Mouse (Mus musculus) MEL (cell line): ENCODE results near the gene Fam19a2. TPM values are rescaled to one million over a fixed set of nuclear protein-coding genes. Genes with fewer than 3 reads are reported as not detected.

ENCODE experiments used
- DNase-seq: peaks from one replicate; pipeline ENCODE4 v3.0.0; 2011; ENCODE audit warnings: low read depth, low spot score
- H3K27ac ChIP-seq: 2 replicates; pipeline ENCODE4 v1.5.1; 2012; ENCODE audit warnings: low read depth, mild to moderate bottlenecking, control low read depth, low read length, moderate library complexity; ENCODE audit not compliant: control insufficient read depth
- H3K27me3 ChIP-seq, 2 experiments: fragments of 150-350 bp in 1 of 2; sonication (generic) in 1 of 2; 2 replicates each; pipeline ENCODE4 v1.6.1; 2012; ENCODE audit warnings: low read length in 2 of 2, mild to moderate bottlenecking in 2 of 2, improper control_type of control experiment in 1 of 2, moderate library complexity in 1 of 2; ENCODE audit not compliant: insufficient read depth in 2 of 2, control insufficient read depth in 1 of 2
- H3K36me3 ChIP-seq, 2 experiments: 2 replicates each; pipeline ENCODE4 v1.6.1; 2012 to 2014; ENCODE audit warnings: low read length in 2 of 2, improper control_type of control experiment in 1 of 2, inconsistent platforms in 1 of 2, mild to moderate bottlenecking in 1 of 2; ENCODE audit not compliant: insufficient read depth in 2 of 2, control insufficient read depth in 1 of 2
- H3K4me1 ChIP-seq, 2 experiments: fragments of 150-350 bp in 1 of 2; sonication (generic) in 1 of 2; 2 replicates each; pipeline ENCODE4 v1.6.1; 2012; ENCODE audit warnings: low read length in 2 of 2, improper control_type of control experiment in 1 of 2, mild to moderate bottlenecking in 1 of 2; ENCODE audit not compliant: insufficient read depth in 2 of 2, control insufficient read depth in 1 of 2
- H3K4me3 ChIP-seq, 2 experiments: fragments of 150-350 bp in 1 of 2; sonication (generic) in 1 of 2; 2 replicates each; pipeline ENCODE4 v1.5.1; 2012; ENCODE audit warnings: low read depth in 2 of 2, low read length in 2 of 2, mild to moderate bottlenecking in 2 of 2, moderate library complexity in 2 of 2, control low read depth in 1 of 2, improper control_type of control experiment in 1 of 2; ENCODE audit not compliant: control insufficient read depth in 1 of 2, insufficient read depth in 1 of 2
- H3K79me2 ChIP-seq: 2 replicates; pipeline ENCODE4 v1.6.1; 2012; ENCODE audit warnings: mild to moderate bottlenecking, low read length, moderate library complexity; ENCODE audit not compliant: control insufficient read depth, poor library complexity, insufficient read depth
- H3K9ac ChIP-seq: 2 replicates; pipeline ENCODE4 v1.6.1; 2012; ENCODE audit warnings: low read depth, mild to moderate bottlenecking, control low read depth, low read length, moderate library complexity; ENCODE audit not compliant: control insufficient read depth, poor library complexity, severe bottlenecking
- H3K9me3 ChIP-seq: fragments of 150-350 bp; sonication (generic); replicated peaks from 2 replicates; pipeline ENCODE4 v1.6.1; 2012; ENCODE audit warnings: mild to moderate bottlenecking, low read length, improper control_type of control experiment, moderate library complexity; ENCODE audit not compliant: insufficient read depth
- BHLHE40 ChIP-seq: IDR thresholded peaks from 2 replicates; pipeline ENCODE4 v1.6.1; 2012; ENCODE audit warnings: low read depth, mild to moderate bottlenecking, inconsistent platforms, low read length, improper control_type of control experiment, borderline replicate concordance
- E2F4 ChIP-seq: IDR thresholded peaks from 2 replicates; pipeline ENCODE4 v1.6.1; 2011; ENCODE audit warnings: low read depth, low read length, improper control_type of control experiment, borderline replicate concordance
- ELF1 ChIP-seq: IDR thresholded peaks from 2 replicates; pipeline ENCODE4 v1.6.1; 2014; ENCODE audit warnings: low read depth, mild to moderate bottlenecking, inconsistent platforms, low read length, improper control_type of control experiment, moderate library complexity
- HCFC1 ChIP-seq: IDR thresholded peaks from 2 replicates; pipeline ENCODE4 v1.6.1; 2012; ENCODE audit warnings: low read depth, mild to moderate bottlenecking, inconsistent platforms, low read length, improper control_type of control experiment, moderate library complexity
- KAT2A ChIP-seq: conservative IDR thresholded peaks from 2 replicates; pipeline ENCODE4 v1.6.1; 2012; ENCODE audit warnings: low read depth, low read length, improper control_type of control experiment, inconsistent platforms
- POLR2A ChIP-seq, 2 experiments: IDR thresholded peaks; 2 replicates each; pipeline ENCODE4 v1.6.1; 2011 to 2012; ENCODE audit warnings: low read length in 2 of 2, mild to moderate bottlenecking in 2 of 2, control low read depth in 1 of 2, improper control_type of control experiment in 1 of 2, low read depth in 1 of 2, moderate library complexity in 1 of 2; ENCODE audit not compliant: control insufficient read depth in 1 of 2, insufficient read depth in 1 of 2, poor library complexity in 1 of 2
- POLR2AphosphoS5 ChIP-seq: IDR thresholded peaks from 2 replicates; pipeline ENCODE4 v1.6.1; 2012; ENCODE audit warnings: low read depth, borderline replicate concordance, mild to moderate bottlenecking, inconsistent platforms, low read length, moderate library complexity, mixed read lengths
- RCOR1 ChIP-seq: IDR thresholded peaks from 2 replicates; pipeline ENCODE4 v1.6.1; 2012; ENCODE audit warnings: low read depth, mild to moderate bottlenecking, inconsistent platforms, low read length, improper control_type of control experiment
- TBP ChIP-seq: IDR thresholded peaks from 2 replicates; pipeline ENCODE4 v1.8.0; 2011; ENCODE audit warnings: low read depth, low read length, improper control_type of control experiment
- USF1 ChIP-seq: IDR thresholded peaks from 2 replicates; pipeline ENCODE4 v1.6.1; 2014; ENCODE audit warnings: low read depth, mild to moderate bottlenecking, inconsistent platforms, low read length, improper control_type of control experiment, moderate library complexity
- USF2 ChIP-seq, 2 experiments: IDR thresholded peaks; 2 replicates each; pipeline ENCODE4 v1.6.1; 2011 to 2012; ENCODE audit warnings: improper control_type of control experiment in 2 of 2, low read length in 2 of 2, borderline replicate concordance in 1 of 2, inconsistent platforms in 1 of 2, low read depth in 1 of 2, mild to moderate bottlenecking in 1 of 2; ENCODE audit not compliant: insufficient read depth in 1 of 2
- ZC3H11A ChIP-seq: IDR thresholded peaks from 2 replicates; pipeline ENCODE4 v1.6.1; 2012; ENCODE audit warnings: low read depth, mild to moderate bottlenecking, inconsistent platforms, low read length, improper control_type of control experiment
- polyA plus RNA-seq, 2 experiments: library from polyadenylated mRNA; stranded (reverse) in 1 of 2; unstranded in 1 of 2; fragments of >175 nt in 1 of 2; fragments of >200 nt in 1 of 2; gene quantifications; 2 replicates each; pipeline versions ENCODE4 v1.2.1 to v1.2.4; 2012; ENCODE audit warnings: low replicate concordance in 2 of 2, low read depth in 1 of 2; ENCODE audit not compliant: insufficient read length in 2 of 2, insufficient read depth in 1 of 2, missing spikeins in 1 of 2
- total RNA-seq: library from RNA; depleted of rRNA; stranded (reverse); fragments of 300-350 nt; gene quantifications from 2 replicates; pipeline ENCODE4 v1.2.3, GENCODE M21; 2012; rRNA removed

Fam19a2 gene
- total and polyA plus RNA-seq, 3 experiments, result not detected

- TF ChIP-seq USF2 (IDR thresholded peaks at IDR 0.05; ENCODE audit: borderline replicate concordance in 1 of 2, insufficient read depth in 1 of 2, low read depth in 1 of 2, low read length in 2 of 2), result no peak
- no peak for TF ChIP-seq POLR2AphosphoS5
- no peak for TF ChIP-seq USF1
- TF ChIP-seq POLR2A (IDR thresholded peaks at IDR 0.05; ENCODE audit: control insufficient read depth in 1 of 2, insufficient read depth in 1 of 2, low read depth in 1 of 2, low read length in 2 of 2, poor library complexity in 1 of 2), result no peak
- TF ChIP-seq TBP, result no peak
- no peak for TF ChIP-seq ELF1
- no peak for TF ChIP-seq E2F4
- no peak for TF ChIP-seq ZC3H11A
- no peak for TF ChIP-seq KAT2A
- no peak for TF ChIP-seq HCFC1
- no peak for TF ChIP-seq BHLHE40
- TF ChIP-seq RCOR1, result no peak
- TF ChIP-seq, all 39 proteins: peak for 0
- no peaks in the 10 kb centered on the region for H3K4me1 ChIP-seq
Measured at GRCm38 (mm10) chr10:123789374-123789773, 525.6 kb downstream of the Fam19a2 start.

More at GRCm38 (mm10) chr10:123789374-123789773, 525.6 kb downstream of the Fam19a2 start:
- no peaks in the 10 kb centered on the region for H3K9me3 ChIP-seq
- H3K36me3 ChIP-seq, result no peaks in the 10 kb centered on the region
- H3K27ac ChIP-seq, result no peak overlapping the region
- H3K9ac ChIP-seq, result no peak overlapping the region
- no peak overlapping the region for H3K4me3 ChIP-seq
- no peaks in the 10 kb centered on the region for H3K27me3 ChIP-seq
- no peak for DNase-seq
- H3K79me2 ChIP-seq, result no peaks in the 10 kb centered on the region

Other genes with a start within 250 kb of the Fam19a2 start
- gene Mon2, start 187.5 kb upstream of the Fam19a2 start, total RNA-seq, result 32.1 and 33.8 TPM in 2 replicates
- gene Mon2, start 187.5 kb upstream of the Fam19a2 start, polyA plus RNA-seq, result 10 to 100 TPM in 1 of 2 experiments, not detected in 1; 38.6 TPM
- 98.2 and 118 TPM in 2 replicates for gene Usp15, start 67.0 kb upstream of the Fam19a2 start, total RNA-seq
- 100 to 1,000 TPM; 117 to 150 TPM for gene Usp15, start 67.0 kb upstream of the Fam19a2 start, polyA plus RNA-seq